Mouse (Mus musculus) midbrain, embryonic 10.5 days (tissue): Measurements from ENCODE around the gene Gm20388. TPM values are rescaled to one million over a fixed set of nuclear protein-coding genes. Genes with fewer than 3 reads are reported as not detected.

Source experiments
- DNase-seq: peaks from one replicate; pipeline ENCODE4 v3.0.0-alpha.2; 2017; ENCODE audit warnings: low spot score
- H3K27ac ChIP-seq: fragments of 300-500 bp; sonication (generic); replicated peaks from 2 replicates; pipeline ENCODE4 v1.5.1; 2016; ENCODE audit warnings: mild to moderate bottlenecking
- H3K27me3 ChIP-seq: fragments of 300-500 bp; sonication (generic); 2 replicates; pipeline ENCODE4 v1.6.1; 2016; ENCODE audit warnings: low read depth, mild to moderate bottlenecking; ENCODE audit not compliant: poor library complexity, severe bottlenecking
- H3K36me3 ChIP-seq: fragments of 300-500 bp; sonication (generic); 2 replicates; pipeline ENCODE4 v1.6.1; 2016; ENCODE audit warnings: mild to moderate bottlenecking, moderate library complexity
- H3K4me1 ChIP-seq: fragments of 300-500 bp; sonication (generic); 2 replicates; pipeline ENCODE4 v1.6.1; 2016
- H3K4me3 ChIP-seq: fragments of 300-500 bp; sonication (generic); 2 replicates; pipeline ENCODE4 v1.5.1; 2016; ENCODE audit warnings: mild to moderate bottlenecking, moderate library complexity
- H3K9me3 ChIP-seq: fragments of 300-500 bp; sonication (generic); replicated peaks from 2 replicates; pipeline ENCODE4 v1.6.1; 2016; ENCODE audit warnings: mild to moderate bottlenecking
- WGBS: fragments of 180-500 bp; shearing (Covaris S2); methylation state at CpG from one replicate; pipeline ENCODE4 v1.1.7; 2016; 5-methylcytosine and 5-hydroxymethylcytosine counted together
- polyA plus RNA-seq: library from polyadenylated mRNA; unstranded; fragments of >200 nt; fragmentation: Nextera tagmentation; extraction: Ambion mirVana; gene quantifications from 2 replicates; pipeline ENCODE4 v1.2.1, GENCODE M21; 2016

The Gm20388 gene
- polyA plus RNA-seq, 1 experiment from 2014 or later, result 7.1 TPM

DNA sequence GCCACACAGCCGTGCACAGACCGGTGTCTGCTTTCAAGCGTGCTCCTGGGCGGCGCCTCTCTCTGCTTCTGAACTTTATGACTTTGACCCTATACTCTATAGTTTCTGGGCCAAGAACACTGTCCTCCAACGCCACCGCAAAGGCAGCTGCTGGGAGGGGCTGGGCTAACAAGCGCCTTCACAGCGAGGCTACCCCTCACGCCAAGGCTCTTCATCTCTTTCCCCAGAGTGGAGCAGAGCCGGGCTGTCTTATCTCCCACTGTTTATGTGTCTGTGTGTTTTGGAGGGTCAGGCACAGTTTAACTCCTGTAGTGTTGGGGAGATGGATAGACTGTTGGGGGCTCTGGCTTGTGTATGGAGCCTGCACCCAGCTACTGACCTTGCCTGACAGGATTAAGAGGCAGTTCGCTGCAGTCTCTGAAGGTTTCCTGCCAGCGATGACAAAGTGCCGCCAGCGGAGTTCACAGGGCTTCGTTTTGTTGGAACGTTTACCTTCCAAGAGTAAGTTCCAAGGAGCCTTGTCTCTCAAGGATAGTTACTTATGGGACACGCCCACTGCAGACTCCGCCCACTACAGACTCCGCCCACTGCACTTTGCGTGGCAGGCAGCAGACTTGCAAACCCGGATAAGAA is 783.3 kb downstream of the Gm20388 start:
- Histone ChIP-seq H3K9me3 (peaks cover 6% of the 10 kb centered on the region; the same call in 1 of the 2 replicates), H3K4me1 (peaks cover 14% of the 10 kb centered on the region; the same call in 1 of the 2 replicates), H3K27ac (no peak overlapping the region), H3K4me3 (no peak overlapping the region), H3K27me3 (no peaks in the 10 kb centered on the region), H3K36me3 (no peaks in the 10 kb centered on the region)
- WGBS, result 60% methylated on average over 22 of the region's 22 CpGs
- DNase-seq, result peak; percentile 25

DNA sequence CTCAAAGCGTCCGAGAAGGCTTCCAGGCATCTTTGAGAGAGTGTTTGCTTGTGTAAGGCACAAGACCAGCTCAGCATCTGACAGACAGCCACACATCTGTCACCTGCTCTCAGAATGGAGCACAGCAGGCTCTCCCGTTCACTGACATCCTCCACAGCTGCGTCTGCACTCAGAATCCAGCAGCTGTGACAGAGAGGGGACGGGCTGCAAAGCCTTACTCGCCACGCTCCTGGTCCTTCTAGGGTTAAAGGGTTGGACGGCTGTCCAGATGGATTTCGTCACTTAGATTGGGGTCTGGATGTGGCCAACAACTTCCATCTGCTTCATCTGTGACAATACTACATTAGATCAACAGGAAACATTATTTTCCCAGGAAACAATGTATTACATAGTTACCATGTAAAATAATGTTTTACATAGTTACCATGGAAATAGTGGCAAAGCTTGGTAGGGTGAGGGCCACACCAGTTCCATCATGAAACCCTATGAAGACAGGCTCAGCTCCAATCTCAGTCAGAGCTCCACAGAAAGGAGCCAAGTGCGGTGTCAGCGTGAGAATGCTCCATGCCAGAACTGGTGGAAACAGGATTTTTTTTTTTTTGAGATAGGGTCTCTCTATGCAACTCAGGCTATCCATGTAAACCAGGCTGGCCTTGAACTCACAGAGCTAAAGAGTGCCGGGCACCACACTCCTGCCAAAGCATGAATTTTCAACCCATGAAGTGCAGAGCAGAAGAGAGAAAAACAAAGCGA is 785.9 kb downstream of the Gm20388 start:
- WGBS, result 70% methylated on average over 13 of the region's 13 CpGs
- 0 out of 2 replicates have a peak overlapping the region, but pooled peaks have one; percentile 6 for H3K27ac ChIP-seq

DNA sequence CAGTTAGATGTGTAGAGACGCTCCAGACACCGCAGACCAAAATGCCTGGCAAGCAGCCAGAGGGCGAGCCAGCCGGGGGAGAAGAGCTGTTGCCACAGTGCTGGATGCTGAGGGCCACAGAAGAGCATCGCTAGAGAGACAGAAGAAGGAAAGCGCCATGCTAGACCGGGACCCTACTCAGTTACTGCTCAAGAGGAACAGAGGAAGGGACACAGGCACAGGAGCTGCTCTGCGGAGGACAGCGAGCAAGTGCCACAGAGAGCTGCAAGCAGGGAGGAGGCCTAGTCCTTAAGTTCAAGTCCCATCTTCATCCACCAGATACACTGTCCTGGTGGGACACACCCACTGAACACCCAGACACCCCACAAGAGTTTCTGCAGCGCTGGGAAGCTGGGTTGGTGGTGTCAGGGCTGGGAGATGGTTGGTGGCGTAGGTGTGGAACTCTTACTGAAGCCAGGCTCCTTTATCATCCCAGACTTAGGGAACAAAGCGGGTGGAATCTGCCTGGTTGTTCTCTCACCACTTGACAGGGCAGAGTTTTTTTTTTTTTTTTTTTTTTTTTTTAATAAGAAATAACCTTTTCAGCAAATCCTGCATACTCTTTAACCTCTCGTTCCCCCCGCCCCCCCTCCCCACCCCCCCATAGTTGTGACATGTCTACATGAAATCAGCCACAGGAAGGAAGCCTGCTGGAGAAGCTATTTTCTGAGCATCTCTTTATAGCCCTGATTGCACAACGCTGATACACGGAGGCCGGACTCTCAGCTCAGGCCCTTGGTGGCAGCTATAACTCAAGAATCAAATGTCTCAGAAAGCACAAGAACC is 786.7 kb downstream of the Gm20388 start:
- Histone ChIP-seq H3K36me3 (no peaks in the 10 kb centered on the region), H3K9me3 (peaks cover 6% of the 10 kb centered on the region; the same call in 1 of the 2 replicates), H3K27ac (no peak overlapping the region), H3K4me3 (no peak overlapping the region), H3K27me3 (no peaks in the 10 kb centered on the region), H3K4me1 (peaks cover 14% of the 10 kb centered on the region; the same call in 1 of the 2 replicates)
- no peak for DNase-seq
- WGBS, result 88% methylated on average over 17 of the region's 17 CpGs

More for the DNA sequence above, 785.9 kb downstream of the Gm20388 start:
- DNase-seq, result peak; percentile 13
- peaks cover 6% of the 10 kb centered on the region; the same call in 1 of the 2 replicates for H3K9me3 ChIP-seq
- H3K27me3 ChIP-seq, result no peaks in the 10 kb centered on the region
- H3K4me3 ChIP-seq, result no peak overlapping the region
- no peaks in the 10 kb centered on the region for H3K36me3 ChIP-seq
- H3K4me1 ChIP-seq, result peaks cover 14% of the 10 kb centered on the region; the same call in 1 of the 2 replicates

DNA sequence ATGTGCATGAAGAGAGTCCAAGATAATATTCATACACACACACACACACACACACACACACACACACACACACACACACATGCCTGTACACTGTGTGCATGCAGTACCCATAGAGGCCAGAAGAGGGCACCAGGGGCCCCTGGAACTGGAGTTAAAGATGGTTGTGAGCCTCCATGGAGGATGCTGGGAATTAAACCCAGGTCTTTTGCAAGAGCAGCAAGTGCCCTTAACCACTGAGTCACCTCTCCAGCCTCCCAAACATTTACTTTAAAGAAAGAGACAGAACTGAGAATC is 787.3 kb downstream of the Gm20388 start:
- H3K27ac ChIP-seq, result no peak overlapping the region
- H3K4me3 ChIP-seq, result no peak overlapping the region
- H3K9me3 ChIP-seq, result peaks cover 6% of the 10 kb centered on the region; the same call in 1 of the 2 replicates
- DNase-seq, result no peak
- H3K36me3 ChIP-seq, result no peaks in the 10 kb centered on the region
- no peaks in the 10 kb centered on the region for H3K27me3 ChIP-seq
- peaks cover 14% of the 10 kb centered on the region; the same call in 1 of the 2 replicates for H3K4me1 ChIP-seq

DNA sequence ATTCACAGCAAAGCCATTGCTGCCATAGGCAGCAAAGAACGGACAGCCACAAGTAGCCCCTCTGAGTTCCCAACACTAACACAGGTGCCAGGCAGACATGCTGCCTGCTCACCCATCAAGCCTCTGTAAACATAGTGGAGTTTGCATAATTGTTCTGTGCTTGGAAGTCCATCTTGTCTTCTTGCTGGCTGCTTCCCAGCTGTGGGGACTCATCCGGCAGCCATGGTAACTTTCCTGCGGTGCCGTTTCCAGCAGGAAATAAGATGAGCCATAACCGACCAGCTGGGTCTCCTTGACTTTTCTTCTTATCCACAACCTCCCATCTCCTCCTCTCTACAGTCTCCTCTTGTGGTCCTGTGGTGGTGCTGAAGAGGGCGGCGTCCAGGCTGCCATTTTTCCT is 787.8 kb downstream of the Gm20388 start:
- H3K27ac ChIP-seq, result no peak overlapping the region
- peaks cover 6% of the 10 kb centered on the region; the same call in 1 of the 2 replicates for H3K9me3 ChIP-seq
- no peaks in the 10 kb centered on the region for H3K36me3 ChIP-seq
- H3K27me3 ChIP-seq, result no peaks in the 10 kb centered on the region
- H3K4me3 ChIP-seq, result no peak overlapping the region
- WGBS, result 91% methylated on average over 7 of the region's 7 CpGs
- no peak for DNase-seq
- H3K4me1 ChIP-seq, result peaks cover 14% of the 10 kb centered on the region; the same call in 1 of the 2 replicates

DNA sequence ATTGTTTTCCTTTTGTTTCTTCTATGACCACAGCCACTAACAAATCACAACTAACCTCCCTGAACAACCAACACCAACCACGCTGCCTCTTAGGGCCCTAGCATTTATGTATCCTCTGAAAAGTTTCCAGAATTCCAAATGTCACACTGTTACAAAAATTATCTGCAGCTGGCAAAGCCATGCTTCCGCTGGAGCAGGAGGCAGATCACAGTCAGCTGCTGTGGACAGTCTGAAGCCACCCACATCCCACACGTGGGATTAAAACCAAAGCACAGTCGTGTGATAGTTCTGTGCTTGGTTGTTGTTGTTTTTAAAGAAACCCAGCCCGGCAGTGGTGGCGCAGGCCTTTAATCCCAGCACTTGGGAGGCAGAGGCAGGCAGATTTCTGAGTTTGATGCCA is 788.4 kb downstream of the Gm20388 start:
- H3K27me3 ChIP-seq, result no peaks in the 10 kb centered on the region
- no peak for DNase-seq
- WGBS, result 82% methylated on average over 6 of the region's 6 CpGs

DNA sequence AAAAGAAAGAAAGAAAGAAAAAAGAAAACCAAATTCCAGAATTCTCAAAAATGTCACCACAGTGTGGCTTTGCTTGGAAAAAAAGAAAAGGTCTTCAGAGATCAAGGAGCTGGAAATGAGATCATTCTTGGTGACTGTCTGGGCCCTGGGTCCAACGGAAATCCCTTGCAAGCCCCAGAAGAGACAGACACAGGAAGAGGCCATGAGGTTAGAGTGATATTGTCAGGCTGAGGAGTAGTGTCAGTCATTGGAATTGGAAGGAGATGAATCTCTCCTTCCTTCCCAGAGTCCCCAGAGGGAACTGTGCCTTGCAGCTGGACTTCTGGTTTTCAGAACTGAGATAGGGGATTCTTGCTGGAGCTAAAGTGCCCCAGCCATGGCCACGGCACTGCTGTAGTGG is 788.9 kb downstream of the Gm20388 start:
- H3K4me3 ChIP-seq, result no peak overlapping the region
- no peak overlapping the region for H3K27ac ChIP-seq
- no peak for DNase-seq
- no peaks in the 10 kb centered on the region for H3K27me3 ChIP-seq
- peaks cover 6% of the 10 kb centered on the region; the same call in 1 of the 2 replicates for H3K9me3 ChIP-seq
- no peaks in the 10 kb centered on the region for H3K36me3 ChIP-seq
- peaks cover 8% of the 10 kb centered on the region; the same call in 1 of the 2 replicates for H3K4me1 ChIP-seq
- 84% methylated on average over 2 of the region's 2 CpGs for WGBS

More for the DNA sequence above, 788.4 kb downstream of the Gm20388 start:
- no peak overlapping the region for H3K4me3 ChIP-seq
- H3K27ac ChIP-seq, result no peak overlapping the region
- no peaks in the 10 kb centered on the region for H3K36me3 ChIP-seq
- peaks cover 6% of the 10 kb centered on the region; the same call in 1 of the 2 replicates for H3K9me3 ChIP-seq
- H3K4me1 ChIP-seq, result peaks cover 11% of the 10 kb centered on the region; the same call in 1 of the 2 replicates

DNA sequence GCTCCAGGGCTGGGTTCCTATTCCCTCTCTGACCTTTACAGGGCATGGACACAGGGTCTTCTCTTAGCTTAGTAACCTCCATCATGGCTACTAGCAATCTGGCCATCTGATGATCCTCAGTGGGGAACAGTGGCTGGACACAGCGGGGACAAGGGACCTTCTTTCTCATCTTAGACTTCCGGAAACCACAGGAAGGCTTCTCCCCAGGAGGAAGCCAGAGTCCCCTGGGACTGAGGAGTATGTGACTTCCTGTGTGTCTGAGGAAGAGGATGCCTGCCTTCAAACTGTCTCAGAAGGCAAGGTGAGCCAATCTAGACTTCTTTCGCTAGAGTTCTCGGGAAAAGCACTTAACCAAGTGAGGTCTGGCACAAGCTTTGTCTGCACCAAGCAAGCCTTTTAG is 789.4 kb downstream of the Gm20388 start:
- 87% methylated on average over 4 of the region's 4 CpGs for WGBS
- H3K36me3 ChIP-seq, result no peaks in the 10 kb centered on the region
- no peak overlapping the region for H3K4me3 ChIP-seq
- peaks cover 6% of the 10 kb centered on the region; the same call in 1 of the 2 replicates for H3K9me3 ChIP-seq
- no peak overlapping the region for H3K27ac ChIP-seq
- peaks cover 9% of the 10 kb centered on the region; the same call in 1 of the 2 replicates for H3K4me1 ChIP-seq
- no peaks in the 10 kb centered on the region for H3K27me3 ChIP-seq
- no peak for DNase-seq

DNA sequence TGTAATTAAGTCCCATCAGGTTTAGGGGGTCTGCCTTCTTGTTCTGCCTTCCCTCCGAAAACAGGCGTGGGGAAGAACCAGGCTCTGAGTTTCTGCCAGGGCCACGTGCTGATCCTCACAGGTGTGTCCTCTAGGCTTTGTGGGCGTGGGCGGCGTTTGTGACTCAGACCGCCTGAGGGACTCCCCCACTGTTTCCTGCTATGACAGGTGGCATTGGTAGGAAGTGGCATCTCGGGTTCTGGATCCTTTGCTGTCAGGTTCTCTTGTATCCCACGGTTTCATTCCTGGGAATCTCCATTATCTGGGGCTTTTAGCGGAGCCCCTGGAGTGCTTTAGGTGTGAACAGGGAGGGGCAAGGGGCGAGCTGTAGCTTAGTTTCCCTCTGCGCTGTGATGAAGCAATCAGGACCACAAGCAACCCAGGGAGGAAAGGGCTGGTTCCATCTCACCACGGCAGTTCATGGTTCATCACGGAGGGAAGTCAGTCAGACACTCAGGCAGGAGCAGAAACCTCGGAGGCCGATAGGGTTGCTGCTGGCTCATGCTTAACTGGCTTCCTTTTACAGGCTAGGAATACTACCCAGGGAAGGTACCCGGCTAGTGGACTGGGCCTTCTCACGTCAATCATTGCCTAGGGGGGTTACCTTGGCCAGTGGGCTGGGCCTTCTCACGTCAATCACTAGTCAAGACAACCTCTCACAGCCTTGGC is 791.3 kb downstream of the Gm20388 start:
- WGBS, result 73% methylated on average over 19 of the region's 19 CpGs
- H3K27me3 ChIP-seq, result 0 out of 2 replicates have a peak, but pooled peaks cover 4% of the 10 kb centered on the region
- H3K9me3 ChIP-seq, result peaks cover 6% of the 10 kb centered on the region; the same call in 1 of the 2 replicates
- DNase-seq, result no peak
- H3K36me3 ChIP-seq, result no peaks in the 10 kb centered on the region
- no peak overlapping the region for H3K4me3 ChIP-seq
- no peak overlapping the region for H3K27ac ChIP-seq
- H3K4me1 ChIP-seq, result 0 out of 2 replicates have a peak, but pooled peaks cover 7% of the 10 kb centered on the region

DNA sequence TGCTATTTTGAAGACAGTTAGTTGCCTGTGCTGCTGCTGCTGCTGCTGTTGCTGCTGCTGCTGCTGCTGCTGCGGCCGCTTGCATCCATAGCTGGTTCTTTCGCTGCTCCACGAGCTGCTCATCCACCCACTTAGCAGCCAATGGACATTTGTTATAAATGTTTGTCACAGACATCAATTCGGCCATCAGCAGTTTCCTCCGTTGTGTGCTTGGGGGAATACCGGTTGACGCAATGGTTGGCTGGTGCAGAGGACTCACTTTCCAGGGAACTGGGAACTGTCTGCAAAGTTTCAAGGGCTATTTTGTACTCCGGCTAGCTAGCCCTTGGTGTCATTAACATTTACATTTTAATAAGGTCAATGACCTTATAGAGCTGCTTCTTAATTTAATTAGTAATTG is 793.6 kb downstream of the Gm20388 start:
- H3K4me3 ChIP-seq, result no peak overlapping the region

DNA sequence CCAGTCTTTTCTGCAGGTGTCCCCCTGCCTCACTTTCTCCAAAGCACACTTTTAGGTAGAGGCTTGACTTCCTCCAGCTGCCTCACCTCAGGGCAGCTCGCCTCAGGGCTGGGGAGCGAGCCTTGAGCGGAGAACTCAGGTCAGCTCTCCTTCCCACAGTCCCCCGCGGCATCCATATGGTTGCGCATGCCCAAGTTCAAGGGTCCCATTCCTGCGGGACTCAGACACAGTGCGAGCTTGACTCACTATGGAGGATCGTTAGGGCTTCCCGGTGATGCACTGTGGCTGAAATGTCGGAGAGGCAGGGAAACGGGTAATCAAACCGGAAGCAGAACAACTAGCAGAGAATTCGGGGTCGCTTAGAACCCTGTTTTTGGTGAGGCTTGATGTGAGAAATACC is 794.5 kb downstream of the Gm20388 start:
- H3K9me3 ChIP-seq, result no peaks in the 10 kb centered on the region
- 91% methylated on average over 15 of the region's 15 CpGs for WGBS
- 0 out of 2 replicates have a peak, but pooled peaks cover 4% of the 10 kb centered on the region for H3K27me3 ChIP-seq
- H3K36me3 ChIP-seq, result no peaks in the 10 kb centered on the region
- 0 out of 2 replicates have a peak, but pooled peaks cover 5% of the 10 kb centered on the region for H3K4me1 ChIP-seq
- H3K4me3 ChIP-seq, result no peak overlapping the region
- H3K27ac ChIP-seq, result no peak overlapping the region
- no peak for DNase-seq

More for the DNA sequence above, 793.6 kb downstream of the Gm20388 start:
- WGBS, result 85% methylated on average over 9 of the region's 9 CpGs
- Histone ChIP-seq H3K36me3 (no peaks in the 10 kb centered on the region), H3K27me3 (0 out of 2 replicates have a peak, but pooled peaks cover 4% of the 10 kb centered on the region), H3K9me3 (no peaks in the 10 kb centered on the region), H3K4me1 (0 out of 2 replicates have a peak, but pooled peaks cover 5% of the 10 kb centered on the region), H3K27ac (no peak overlapping the region)
- no peak for DNase-seq

DNA sequence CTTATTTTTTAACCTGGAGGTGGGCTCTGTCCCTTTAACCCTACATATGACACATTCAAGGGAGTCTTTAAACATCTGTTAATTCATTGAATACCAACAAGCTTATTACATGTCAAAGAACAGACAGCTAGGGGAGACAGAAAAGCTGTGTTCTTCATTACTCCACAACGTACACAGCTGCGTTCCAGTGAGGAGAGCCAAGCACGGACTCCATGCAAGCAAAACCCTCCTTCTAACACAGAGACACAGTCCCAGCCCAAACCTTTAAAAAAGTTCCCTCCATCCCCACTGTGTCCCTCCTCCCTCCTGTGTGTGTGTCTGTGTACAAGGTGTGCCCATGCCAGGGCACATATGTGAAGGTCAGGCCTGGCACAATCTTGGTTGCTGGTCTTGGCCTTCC is 795.6 kb downstream of the Gm20388 start:
- Histone ChIP-seq H3K27me3 (0 out of 2 replicates have a peak, but pooled peaks cover 4% of the 10 kb centered on the region), H3K4me1 (0 out of 2 replicates have a peak, but pooled peaks cover 5% of the 10 kb centered on the region), H3K27ac (no peak overlapping the region), H3K9me3 (no peaks in the 10 kb centered on the region), H3K4me3 (no peak overlapping the region), H3K36me3 (no peaks in the 10 kb centered on the region)
- 84% methylated on average over 3 of the region's 3 CpGs for WGBS
- no peak for DNase-seq
